Mouse (Mus musculus) lung, postnatal 0 days (tissue): ENCODE results near the gene Tns3.

Experiments
- CTCF ChIP-seq: IDR thresholded peaks from 2 replicates; pipeline ENCODE4 v1.5.1; 2016; ENCODE audit warnings: antibody characterized with exemption, mild to moderate bottlenecking
- EP300 ChIP-seq: IDR thresholded peaks from 2 replicates; pipeline ENCODE4 v1.6.1; 2016; ENCODE audit warnings: antibody characterized with exemption, mild to moderate bottlenecking, control low read depth

DNA sequence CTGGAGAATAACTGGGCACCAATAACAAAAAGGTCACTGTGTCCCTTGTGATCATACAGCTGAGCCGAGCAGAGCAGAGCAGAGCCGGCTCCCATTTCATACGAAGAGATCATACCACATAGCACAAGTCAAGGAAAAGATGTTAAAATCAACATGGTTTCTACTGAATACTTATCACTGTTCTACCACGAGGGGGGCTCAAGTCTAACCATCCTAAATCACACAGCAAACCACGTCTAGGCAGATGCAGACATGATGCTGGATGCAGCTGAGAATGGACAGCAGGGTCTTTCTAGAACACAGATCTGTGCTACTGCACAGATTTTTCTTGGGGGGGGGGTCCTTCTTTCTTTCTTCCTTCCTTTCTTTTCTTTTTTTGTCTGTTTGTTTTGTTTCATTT, 112.6 kb downstream of the Tns3 start:
- no peak for TF ChIP-seq EP300
- no peak for TF ChIP-seq CTCF
